Mouse (Mus musculus) lung, postnatal 10 days (tissue): ENCODE data around the gene Vta1.

ENCODE experiments used
- DNase-seq: peaks from one replicate; pipeline ENCODE4 v3.0.0; 2021

The Vta1 gene

DNA sequence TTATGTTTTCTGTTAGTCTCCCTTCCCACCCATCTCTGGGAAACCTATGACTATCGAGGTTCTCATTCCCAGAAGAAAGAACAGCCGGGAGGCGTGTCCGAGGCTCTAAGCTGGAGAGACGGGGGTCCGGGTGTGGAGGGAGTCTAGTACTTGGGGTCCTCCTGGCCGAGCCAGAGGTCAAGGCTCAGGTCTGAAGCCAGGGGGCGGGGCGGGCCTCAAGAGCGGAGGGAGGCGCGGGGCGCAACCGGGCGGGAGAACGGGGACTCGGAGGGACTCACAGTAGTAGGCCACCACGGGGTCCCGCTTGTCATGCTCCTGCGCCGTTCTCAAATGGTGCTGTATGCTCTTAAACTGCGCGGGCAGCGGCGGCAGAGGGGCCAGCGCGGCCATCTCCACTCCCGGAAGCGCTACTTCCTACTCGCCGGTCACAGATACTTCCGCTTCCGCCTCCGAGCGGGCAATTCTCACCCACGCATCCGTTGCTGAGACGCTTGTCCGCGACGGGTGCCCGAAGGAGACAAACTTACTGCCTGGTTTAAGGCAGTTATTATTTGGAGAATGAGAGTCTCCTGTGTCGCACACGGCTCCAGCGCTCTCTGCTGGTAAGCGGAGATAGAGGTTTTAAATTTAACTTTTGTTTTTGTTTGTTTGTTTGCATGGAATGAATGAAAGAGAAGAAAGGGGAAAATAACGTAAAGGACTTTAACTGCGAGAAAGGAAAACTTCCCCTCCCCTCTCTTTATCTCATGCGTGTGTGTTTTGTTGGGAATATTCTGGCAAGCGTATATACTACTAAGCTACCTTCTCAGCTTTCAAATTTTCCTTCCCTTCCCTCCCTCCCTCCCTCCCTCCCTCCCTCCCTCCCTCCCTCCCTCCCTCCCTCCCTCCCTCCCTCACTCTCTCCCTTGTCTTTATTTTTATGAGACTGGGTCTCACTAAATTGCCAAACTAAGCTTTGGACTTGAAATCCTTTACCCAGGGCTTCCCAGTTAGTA lies at the start of gene Vta1, which contains the start of gene Nmbr:
Vta1 (minus strand) TSS at position 489 of the 995 bp plus-strand sequence.
Nmbr (plus strand) TSS at position 520 of the 995 bp plus-strand sequence.
- DNase-seq, result peak; percentile 98

GRCm38 (mm10) chr10:14734285-14734684 lies 28.9 kb upstream of the Vta1 start:
- DNase-seq, result peak; percentile 25

DNA sequence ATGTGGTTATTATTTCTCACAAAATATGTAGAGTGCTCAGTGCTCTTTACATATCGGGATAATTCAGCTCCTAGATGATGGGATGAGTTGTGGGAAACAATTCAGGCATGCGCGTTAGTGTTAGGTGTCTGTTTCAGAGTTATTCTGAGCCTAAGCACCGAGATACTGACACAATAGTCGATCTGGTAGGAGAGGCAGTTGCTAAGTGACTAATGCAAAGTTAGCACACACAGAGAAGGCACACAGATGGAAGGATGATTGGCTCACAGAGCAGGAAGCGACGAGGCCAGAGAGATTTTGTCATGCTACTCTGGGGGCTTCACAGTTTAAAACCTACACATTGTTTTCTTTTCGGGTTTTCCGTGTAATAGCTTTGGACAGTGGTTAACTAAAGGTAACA lies 20.3 kb upstream of the Vta1 start:
- DNase-seq, result no peak

DNA sequence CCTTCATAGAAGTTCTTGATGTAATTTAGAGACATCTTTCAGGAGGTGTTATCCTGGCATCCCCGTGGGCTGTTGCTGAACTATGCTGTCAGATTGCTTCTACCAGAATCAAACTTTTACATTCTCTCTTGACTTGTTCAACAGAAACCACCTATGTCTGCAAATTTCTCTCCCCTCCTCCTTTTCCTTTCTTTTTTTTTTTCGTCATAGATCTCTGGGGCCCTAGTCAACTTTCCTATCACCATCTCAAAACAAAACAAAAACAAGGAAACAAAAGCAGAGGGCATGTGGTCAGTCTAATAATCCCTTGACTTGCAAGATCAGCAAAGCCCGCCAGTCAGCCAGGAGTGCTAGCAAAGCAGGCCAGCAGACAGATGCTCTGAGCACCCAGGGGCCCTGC lies 12.8 kb upstream of the Vta1 start, which contains the start of gene Gje1:
Gje1 (minus strand) TSS at position 101 of the 400 bp plus-strand sequence.
- no peak for DNase-seq

GRCm38 (mm10) chr10:14703830-14704420 lies 1.4 kb downstream of the Vta1 start:
- no peak for DNase-seq

DNA sequence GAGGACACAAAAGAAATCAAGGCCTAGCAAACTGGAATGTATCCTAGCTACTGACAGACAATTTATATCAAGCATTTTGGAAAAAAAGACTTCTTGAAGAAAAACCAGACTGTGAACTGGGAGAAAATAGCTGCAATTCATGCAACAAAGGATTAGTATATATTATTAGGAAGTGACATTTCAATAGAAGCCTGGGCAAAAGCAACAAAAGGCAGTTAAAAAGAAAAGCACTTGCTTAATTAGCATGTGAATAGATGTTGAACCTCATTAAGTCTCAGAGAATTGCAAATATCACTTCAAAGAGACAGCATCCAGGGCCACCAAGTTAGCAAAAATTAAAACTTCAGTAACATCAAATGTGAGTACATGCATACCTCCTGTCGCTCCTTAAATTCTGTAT lies 2.1 kb downstream of the Vta1 start:
- no peak for DNase-seq

DNA sequence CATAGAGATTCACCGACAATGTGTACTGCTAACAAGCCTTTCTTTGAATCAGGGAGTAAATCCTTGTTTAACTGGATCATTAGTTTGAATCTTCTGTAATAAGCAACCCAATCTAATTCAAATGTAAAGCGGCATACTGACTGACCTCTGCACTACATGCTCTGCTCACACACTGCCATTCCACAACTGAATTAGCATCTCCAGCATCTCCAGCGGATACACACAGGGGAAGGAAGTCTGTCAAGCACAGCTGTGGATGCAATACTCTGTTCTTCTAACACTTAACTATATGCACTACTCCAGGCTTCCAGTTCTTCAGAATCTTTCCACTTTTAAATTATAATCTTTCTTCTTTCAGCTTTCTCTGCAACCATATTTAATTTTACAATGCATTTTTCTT lies 15.0 kb downstream of the Vta1 start:
- DNase-seq, result no peak

DNA sequence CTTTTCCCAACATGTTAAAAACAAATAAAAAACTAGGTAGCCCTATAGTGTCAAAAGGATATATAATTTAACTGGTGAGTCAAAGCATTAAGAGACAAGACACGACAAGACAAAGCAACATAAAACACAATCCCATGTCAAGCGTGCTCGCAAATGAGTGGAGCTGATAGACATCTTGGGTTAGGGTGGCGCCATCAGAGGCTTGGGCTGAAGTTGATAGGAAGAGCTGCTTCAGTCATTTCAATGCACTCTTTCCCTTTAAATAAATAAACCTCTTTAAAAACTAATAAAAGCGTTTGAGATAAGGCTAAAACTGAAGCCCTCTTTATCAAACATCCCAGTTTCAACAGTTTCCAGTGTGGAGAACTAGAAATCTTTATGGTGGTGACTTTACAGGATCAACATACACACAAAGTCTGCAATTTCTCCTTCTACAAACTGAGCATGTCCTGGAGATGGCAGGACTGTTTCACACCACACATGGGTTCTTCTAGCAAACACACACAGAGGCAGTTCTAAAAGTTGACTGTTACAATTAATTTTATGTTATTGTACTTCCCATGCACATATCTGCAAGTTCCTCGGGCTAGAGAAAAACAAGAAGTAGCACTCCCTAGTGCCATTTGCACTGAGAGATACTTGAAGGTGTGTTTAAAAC lies 16.4 kb downstream of the Vta1 start:
- DNase-seq, result no peak

DNA sequence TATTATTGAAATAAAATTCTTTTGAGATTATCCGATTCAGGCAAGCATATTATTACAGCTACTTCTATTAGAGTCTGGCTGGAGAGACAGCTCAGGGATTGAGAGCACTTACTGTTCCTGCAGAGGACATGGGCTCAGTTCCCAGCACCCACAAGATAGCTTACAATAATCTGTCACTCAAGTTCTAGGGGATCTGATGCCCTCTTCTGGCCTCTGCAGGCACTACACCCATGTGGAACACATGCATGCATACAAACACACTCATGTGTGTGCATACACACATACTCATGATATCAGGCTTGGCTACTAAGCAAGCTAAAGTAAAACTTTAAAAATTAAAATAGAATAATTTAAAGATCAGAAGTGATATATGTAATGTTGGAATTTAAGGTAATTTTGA lies 19.7 kb downstream of the Vta1 start:
- no peak for DNase-seq

GRCm38 (mm10) chr10:14666147-14666546 lies 39.2 kb downstream of the Vta1 start:
- no peak for DNase-seq

GRCm38 (mm10) chr10:14660875-14661274 lies 44.5 kb downstream of the Vta1 start:
- DNase-seq, result no peak

GRCm38 (mm10) chr10:14639635-14640034 lies 65.7 kb downstream of the Vta1 start:
- DNase-seq, result no peak

- no peak for DNase-seq
Observed at GRCm38 (mm10) chr10:14639043-14639442, 66.3 kb downstream of the Vta1 start.

DNA sequence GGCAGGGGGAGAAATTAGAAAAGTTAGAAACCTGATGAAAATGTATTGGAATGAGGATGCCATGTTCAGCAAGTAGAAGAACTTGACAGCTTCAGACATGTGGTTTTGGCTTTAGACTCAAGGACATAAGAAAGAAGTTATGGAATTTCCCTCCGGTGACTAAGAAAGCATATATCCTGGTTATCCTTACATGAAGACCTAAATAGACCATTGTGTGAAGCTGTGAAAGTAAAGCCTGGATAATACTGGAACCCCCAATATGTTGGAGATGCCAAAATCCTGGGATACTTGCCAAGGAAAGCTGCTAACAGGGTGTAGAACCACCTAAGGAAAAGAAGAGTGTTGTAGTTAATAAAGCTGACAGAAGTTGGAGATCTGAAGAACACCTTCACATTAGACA lies 79.7 kb downstream of the Vta1 start:
- no peak for DNase-seq

DNA sequence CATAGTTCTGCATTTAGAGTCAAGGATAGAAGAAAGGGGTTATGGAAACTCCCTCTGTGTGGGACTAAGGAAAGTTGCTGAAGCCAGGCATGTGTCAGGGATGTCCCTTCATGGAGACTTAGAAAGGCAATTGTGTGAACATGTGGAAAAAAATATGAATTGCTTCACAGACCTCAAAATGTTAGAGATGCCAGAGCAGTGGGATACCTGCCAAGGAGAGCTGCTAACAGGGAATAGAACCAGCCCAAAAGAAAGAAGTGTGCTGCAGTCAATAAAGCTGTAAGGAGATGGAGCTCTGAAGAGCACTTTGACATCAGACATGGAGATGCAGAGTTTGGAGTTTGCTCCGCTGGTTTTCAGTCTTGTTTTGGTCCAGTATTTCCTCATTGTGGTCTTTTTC lies 86.2 kb downstream of the Vta1 start:
- DNase-seq, result no peak

GRCm38 (mm10) chr10:14618301-14618700 lies 87.1 kb downstream of the Vta1 start:
- no peak for DNase-seq

DNA sequence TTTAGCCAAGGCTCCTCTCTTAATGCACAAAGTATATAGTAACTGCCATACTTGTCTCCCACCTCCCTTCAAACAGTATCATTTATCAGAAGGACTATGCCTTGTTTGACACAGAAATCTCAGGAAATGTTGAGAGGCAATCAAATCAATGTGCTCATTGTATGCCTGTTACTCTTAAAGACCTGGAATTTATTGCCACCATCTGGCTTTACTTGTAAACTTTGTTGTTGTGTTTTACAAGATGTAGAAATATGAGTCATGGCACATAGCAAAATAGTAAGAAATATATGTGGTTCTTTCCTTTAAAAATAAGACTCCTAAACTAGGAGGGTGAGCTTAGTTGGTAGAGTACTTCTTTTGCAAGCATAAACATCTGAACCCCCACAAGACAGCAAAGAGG lies 89.9 kb downstream of the Vta1 start:
- no peak for DNase-seq

DNA sequence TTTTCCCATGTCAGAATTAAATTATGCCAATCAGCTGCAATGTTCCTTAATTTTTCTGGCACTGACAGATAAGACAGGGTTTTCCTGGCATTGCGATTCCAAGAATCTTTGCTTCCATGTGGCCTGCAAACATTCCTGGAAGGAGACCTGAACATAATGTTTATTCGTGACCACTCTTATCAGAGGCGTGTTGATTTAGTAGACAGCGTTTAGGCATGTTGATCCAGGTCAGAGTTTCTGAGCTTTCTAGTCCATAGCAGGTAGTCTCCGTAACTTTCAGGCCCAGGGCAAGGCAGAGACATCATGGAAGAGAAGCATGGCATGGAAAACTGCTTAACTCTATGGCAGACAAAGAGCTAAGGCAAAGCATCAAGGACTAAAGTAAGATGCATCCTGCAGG lies 97.8 kb downstream of the Vta1 start:
- no peak for DNase-seq
